23 mouse cellular contexts compared by ENCODE assay signal in genomic region chr17:6009606-6010005, GRCm38 (mm10).
DNase-seq lines count a peak whose midpoint lies in the region; ATAC-seq and TF ChIP-seq lines count a peak whose summit lies in the region.
"Had no signal": no experiment of that assay in that cellular context is flagged by ENCODE, and none has a peak within 500 bp of the region (broad histone marks: within the 10 kb centered on the region; RNA-seq: fewer than 3 reads in every experiment).

No protein-coding gene starts in this region.

- H3K36me3 ChIP-seq in heart, postnatal 0 days (replicated peaks; ENCODE audit: control insufficient read depth, insufficient read depth, low read length): peaks cover 29% of the 10 kb centered on the region
- H3K36me3 ChIP-seq: embryonic facial prominence, embryonic 10.5 days; embryonic facial prominence, embryonic 12.5 days; forebrain, embryonic 15.5 days; G1E had no signal

- H3K27ac ChIP-seq in heart, postnatal 0 days (ENCODE audit: low read depth): 0 out of 2 replicates have a peak overlapping the region, but pooled peaks have one; percentile 11
- H3K27ac ChIP-seq in bone marrow macrophage, adult 2 months (ENCODE audit: insufficient read depth, low read depth, low read length): peak overlapping the region; percentile 97
- H3K27ac ChIP-seq: embryonic facial prominence, embryonic 10.5 days; embryonic facial prominence, embryonic 12.5 days; forebrain, embryonic 13.5 days; forebrain, embryonic 15.5 days had no signal

- 88% methylated on average over 4 of the region's 4 CpGs for WGBS in heart, postnatal 0 days

- TF ChIP-seq POLR2A in bone marrow macrophage, adult 2 months (IDR thresholded peaks at IDR 0.05; ENCODE audit: borderline replicate concordance, low read depth, low read length): no peak

- peak; percentile 31 to 52 for DNase-seq in cerebellum, adult 18-20 months
- DNase-seq in cerebellum, adult 11 months: no peak
- no peak for DNase-seq in heart, postnatal 0 days (ENCODE audit: low spot score)
- DNase-seq in heart, adult 11 months: no peak
- peak; percentile 82 for DNase-seq in brain, adult 2 months (ENCODE audit: low read depth, low spot score)
- DNase-seq in lung, adult 18-20 months: no peak
- DNase-seq: adrenal gland, adult 8-10 months; adrenal gland, postnatal 14 days; adrenal gland, postnatal 36 days; cerebellum, adult 11-12 months; cerebellum, adult 8-10 months; cerebellum, adult 9-11 months; forebrain, postnatal 0 days had no signal

- H3K4me3 ChIP-seq in heart, postnatal 0 days (ENCODE audit: low read depth, low read length): no peak overlapping the region
- H3K4me3 ChIP-seq in bone marrow macrophage, adult 2 months (ENCODE audit: insufficient read depth, low read length): no peak overlapping the region
- H3K4me3 ChIP-seq: embryonic facial prominence, embryonic 10.5 days; embryonic facial prominence, embryonic 12.5 days; forebrain, embryonic 13.5 days; forebrain, embryonic 15.5 days had no signal

- no peak overlapping the region for H3K9ac ChIP-seq in heart, postnatal 0 days (replicated peaks; ENCODE audit: low read depth, low read length)
- H3K9ac ChIP-seq: embryonic facial prominence, embryonic 12.5 days; forebrain, embryonic 13.5 days; forebrain, embryonic 15.5 days; forebrain, postnatal 0 days had no signal

- no peak for TF ChIP-seq EP300 in heart, postnatal 0 days (IDR thresholded peaks at IDR 0.05; ENCODE audit: low read depth)

- TF ChIP-seq CTCF in heart, postnatal 0 days (IDR thresholded peaks at IDR 0.05; ENCODE audit: low read depth): no peak
- TF ChIP-seq CTCF in bone marrow macrophage, adult 2 months (IDR thresholded peaks at IDR 0.05; ENCODE audit: low read depth, low read length): no peak

- ATAC-seq in heart, postnatal 0 days (ENCODE audit: insufficient read depth, low read depth): no peak
- no peak for ATAC-seq in CD4-positive, CD25-positive, alpha-beta regulatory T cell, adult 4 months
- ATAC-seq: activated CD4-positive, CD25-positive, alpha-beta regulatory T cell, adult 4 months; forebrain, embryonic 13.5 days; forebrain, embryonic 15.5 days; forebrain, postnatal 0 days; Patski had no signal

- H3K4me2 ChIP-seq in heart, postnatal 0 days (ENCODE audit: low read depth, low read length): no peak overlapping the region
- H3K4me2 ChIP-seq: embryonic facial prominence, embryonic 12.5 days; forebrain, embryonic 13.5 days; forebrain, embryonic 15.5 days had no signal

- no peaks in the 10 kb centered on the region for H3K27me3 ChIP-seq in heart, postnatal 0 days (ENCODE audit: control insufficient read depth, insufficient read depth, low read length)
- H3K27me3 ChIP-seq: CH12.LX; embryonic facial prominence, embryonic 12.5 days; forebrain, embryonic 13.5 days; forebrain, embryonic 15.5 days; Patski had no signal

- no peaks in the 10 kb centered on the region for H3K9me3 ChIP-seq in heart, postnatal 0 days (replicated peaks; ENCODE audit: control insufficient read depth, low read length)
- H3K9me3 ChIP-seq: embryonic facial prominence, embryonic 10.5 days; embryonic facial prominence, embryonic 12.5 days; forebrain, embryonic 13.5 days; forebrain, embryonic 15.5 days; G1E had no signal

- peaks cover 40% of the 10 kb centered on the region for H3K4me1 ChIP-seq in heart, postnatal 0 days (ENCODE audit: control insufficient read depth, insufficient read depth)
- peaks cover 46% of the 10 kb centered on the region for H3K4me1 ChIP-seq in bone marrow macrophage, adult 2 months (ENCODE audit: control insufficient read depth, insufficient read depth, low read length)

Comparison
In these comparisons a context has a peak if more than half of its experiments do, and no peak if none do; other contexts are left out.
1. DNase-seq: peak in cerebellum, adult 18-20 months (2 of 2) and brain, adult 2 months (single experiment); none in cerebellum, adult 11 months (single experiment), heart, postnatal 0 days (single experiment), heart, adult 11 months (single experiment) and lung, adult 18-20 months (0 of 2).